Mouse (Mus musculus): ENCODE measurements around the gene Inpp5d.
"Not testable (repeated sequence)": the region's sequence is repeated elsewhere in the genome, so short reads cannot be mapped to it uniquely, and the experiment has no call there.

Inpp5d gene

DNA sequence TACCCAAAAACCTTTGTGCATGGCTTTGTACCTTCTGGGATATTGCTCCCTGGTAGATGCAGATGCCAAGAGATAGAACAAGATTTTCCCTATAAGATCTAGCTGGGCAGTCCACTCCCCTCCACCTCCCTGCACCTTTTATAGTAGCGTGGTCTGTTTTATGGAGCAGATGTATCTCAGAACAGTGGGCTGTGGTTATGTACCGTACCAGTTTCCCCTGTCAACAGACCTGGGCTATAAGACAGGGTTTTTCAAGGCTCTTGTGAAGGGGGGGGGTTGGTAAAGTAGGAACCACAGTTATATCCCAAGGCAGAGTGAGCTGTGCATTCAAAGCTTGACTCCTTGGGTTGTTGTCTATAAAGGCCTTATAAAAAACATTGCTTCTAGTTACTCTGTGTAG lies 38.4 kb downstream of the Inpp5d start:
- no peak for DNase-seq

DNA sequence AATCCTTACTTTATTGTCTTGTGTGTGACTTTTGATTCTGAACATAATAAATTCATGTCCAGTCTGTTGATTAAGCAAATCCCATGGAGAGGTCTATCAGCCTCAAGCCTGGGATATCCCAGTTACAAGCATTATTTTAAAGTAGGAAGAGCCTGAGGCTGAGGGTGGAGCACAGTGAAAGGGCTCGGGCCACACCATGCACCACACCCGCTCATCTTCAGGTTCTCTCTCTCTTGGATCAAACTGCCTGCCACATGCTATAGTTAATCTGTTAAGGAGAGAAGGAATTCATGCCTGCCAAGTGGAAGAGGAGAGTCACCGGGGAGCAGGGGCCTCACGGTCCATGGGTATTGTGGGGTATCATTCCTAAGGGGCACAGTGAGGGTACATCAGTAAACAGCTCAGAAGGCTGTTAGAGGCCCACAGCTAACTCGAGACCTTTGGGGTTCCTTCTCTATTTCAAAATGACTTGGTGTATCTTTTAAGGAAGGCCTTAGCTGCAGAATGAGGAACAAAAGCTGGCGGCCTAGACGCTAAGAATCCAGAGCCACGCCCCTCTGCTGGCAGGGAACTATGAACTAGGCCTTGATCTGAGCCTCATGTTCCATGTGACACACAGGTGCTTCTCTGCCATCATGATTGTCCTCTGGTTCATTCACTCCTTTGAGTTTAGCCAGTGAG lies 39.0 kb downstream of the Inpp5d start:
- DNase-seq: peak; percentile 49

DNA sequence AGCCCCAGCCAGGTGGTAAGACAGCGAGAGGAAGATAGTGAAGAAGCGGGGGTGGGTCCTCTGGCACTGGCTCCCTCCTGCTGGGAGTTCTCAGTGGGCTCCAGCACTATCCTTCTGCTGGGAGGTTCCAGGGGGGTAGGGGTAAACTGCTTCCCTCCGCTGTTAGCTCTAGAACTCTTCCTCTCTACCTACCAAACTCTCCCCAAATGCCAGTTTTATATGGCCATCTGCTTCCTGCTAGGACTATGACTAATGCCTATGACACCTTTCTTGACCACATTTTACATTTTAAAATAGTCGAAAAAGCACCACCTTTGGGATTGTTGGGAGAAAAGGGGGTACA lies 39.5 kb downstream of the Inpp5d start:
- DNase-seq: no peak

DNA sequence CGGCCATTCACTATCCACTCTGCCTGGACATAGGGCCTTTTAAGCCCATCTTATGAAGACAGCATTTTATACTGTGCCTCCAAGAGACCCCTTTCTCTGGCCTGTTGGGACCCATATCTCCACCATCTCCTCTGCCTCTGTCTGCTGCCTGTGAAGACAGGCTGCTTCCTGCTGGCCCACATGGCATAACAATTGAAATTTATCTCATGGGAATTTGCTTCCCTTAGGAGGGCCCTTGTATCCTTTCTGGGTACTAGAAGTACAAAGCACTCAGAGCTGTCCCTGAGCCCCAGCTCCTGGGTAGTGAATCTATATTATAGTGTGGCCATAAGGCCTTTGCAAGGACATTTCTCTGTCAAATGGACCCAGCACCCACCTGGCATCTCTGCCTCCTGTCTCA lies 40.6 kb downstream of the Inpp5d start:
- no peak for DNase-seq

DNA sequence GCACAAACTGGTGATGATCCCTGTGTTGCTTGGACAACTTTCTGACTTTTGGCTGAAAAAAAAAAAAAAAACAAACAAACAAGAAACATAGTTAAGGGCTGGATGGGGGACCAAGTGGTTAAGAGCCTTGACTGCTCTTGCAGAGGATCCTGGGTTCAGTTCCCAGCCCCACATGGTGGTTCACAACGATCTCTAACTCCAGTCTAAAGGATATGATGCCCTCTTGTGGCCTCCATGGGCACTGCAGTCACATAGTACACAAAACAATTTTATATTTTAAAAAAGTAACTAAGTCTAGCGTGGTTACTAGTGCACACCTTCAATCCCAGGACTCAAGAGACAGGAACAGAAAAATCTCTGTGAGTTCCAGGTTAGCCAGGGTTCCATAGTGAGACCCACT lies 43.9 kb downstream of the Inpp5d start:
- peak; percentile 27 for DNase-seq

DNA sequence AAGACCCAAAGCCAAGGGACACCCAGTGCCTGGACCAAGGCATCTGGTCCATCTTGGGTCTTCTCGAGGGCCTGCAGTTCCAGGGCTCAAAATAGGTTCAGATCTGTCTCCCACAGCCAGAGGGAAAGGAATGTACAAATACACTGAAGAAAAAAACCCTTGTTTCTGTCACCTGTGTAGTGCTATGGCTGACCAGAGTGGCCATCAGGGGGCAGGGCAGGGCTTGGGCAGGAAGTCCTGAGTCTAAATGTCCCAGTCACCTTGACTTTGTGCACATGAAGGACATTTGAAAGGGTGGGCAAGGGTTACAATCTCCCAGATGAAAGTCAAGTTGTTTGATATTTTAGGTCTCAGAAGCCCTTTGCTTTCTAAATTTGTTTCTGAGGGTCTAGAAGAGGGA lies 46.9 kb downstream of the Inpp5d start:
- DNase-seq: peak; percentile 25

- no peak for DNase-seq
These were observed 48.2 kb downstream of the Inpp5d start for GRCm38 (mm10) chr1:87668300-87668699.

- DNase-seq: no peak
These were observed 51.4 kb downstream of the Inpp5d start for GRCm38 (mm10) chr1:87671483-87671882.

- DNase-seq: no peak
These were observed 53.9 kb downstream of the Inpp5d start for GRCm38 (mm10) chr1:87673822-87674604.

GRCm38 (mm10) chr1:87676006-87676405 lies 55.9 kb downstream of the Inpp5d start:
- DNase-seq: no peak

DNA sequence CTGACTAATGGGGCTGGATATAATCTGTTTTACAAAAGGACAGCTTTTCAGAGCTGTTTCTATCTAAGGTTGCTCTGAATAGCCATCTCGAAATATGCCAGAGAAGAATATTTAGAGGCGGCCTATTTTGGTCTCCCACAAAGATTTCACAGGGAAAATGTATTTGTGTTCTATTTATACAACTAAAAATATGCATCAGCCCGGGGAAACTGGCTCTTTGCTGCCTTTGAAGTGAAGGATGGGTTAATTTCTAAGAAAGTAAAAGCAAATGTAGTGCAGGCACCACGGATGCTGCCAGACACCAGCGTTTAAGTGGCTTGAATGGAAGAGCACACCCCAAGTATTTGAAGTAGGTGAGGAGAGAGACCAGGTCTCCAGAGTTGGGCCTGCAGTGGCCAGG lies 59.0 kb downstream of the Inpp5d start:
- DNase-seq: no peak

DNA sequence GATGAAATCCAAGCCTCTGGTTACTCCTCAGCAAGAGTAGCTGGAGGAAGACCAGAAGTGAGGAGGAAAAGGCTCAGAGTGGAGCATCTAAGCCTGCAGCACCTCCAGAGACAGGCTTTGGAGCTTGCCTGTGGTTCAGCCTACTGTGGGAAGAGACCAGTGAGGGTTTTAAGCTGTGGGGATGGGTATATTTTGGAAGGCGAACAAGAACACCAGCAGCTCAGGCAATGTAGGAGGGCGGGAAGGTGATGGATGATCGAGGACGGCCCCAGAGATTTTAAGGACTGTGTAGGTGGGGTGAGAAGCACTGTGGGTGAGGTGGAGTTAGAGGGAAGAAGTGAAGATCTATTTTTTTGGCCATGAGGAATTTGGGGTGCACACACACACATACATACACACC lies 60.8 kb downstream of the Inpp5d start:
- DNase-seq: no peak

GRCm38 (mm10) chr1:87682473-87682872 lies 62.4 kb downstream of the Inpp5d start:
- DNase-seq: not testable (repeated sequence)

GRCm38 (mm10) chr1:87684071-87684470 lies 64.0 kb downstream of the Inpp5d start:
- DNase-seq: no peak

DNA sequence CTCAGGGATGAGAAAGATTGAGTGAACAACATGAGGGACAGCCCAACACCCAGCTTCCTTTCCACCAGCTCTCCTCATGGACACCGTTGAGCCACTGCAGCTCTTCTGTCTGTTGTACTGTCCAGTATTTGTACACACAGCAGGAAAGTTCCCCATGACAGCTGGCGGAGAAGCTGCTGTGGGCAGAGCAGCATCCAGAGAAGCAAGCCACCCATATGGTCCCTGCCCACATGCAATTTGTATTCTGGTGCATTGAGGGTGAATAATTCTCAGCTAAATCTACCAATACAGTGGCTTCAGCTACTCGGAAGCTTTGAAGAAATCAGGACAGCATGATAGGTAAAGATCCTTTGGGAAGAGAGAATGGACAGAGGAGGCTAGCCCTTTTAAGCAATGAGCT lies 64.7 kb downstream of the Inpp5d start:
- DNase-seq: no peak

- no peak for DNase-seq
These were observed 66.2 kb downstream of the Inpp5d start for GRCm38 (mm10) chr1:87686351-87686750.

- DNase-seq: no peak
These were observed 66.9 kb downstream of the Inpp5d start for GRCm38 (mm10) chr1:87687009-87687408.

GRCm38 (mm10) chr1:87689661-87690341 lies 69.7 kb downstream of the Inpp5d start:
- no peak for DNase-seq

DNA sequence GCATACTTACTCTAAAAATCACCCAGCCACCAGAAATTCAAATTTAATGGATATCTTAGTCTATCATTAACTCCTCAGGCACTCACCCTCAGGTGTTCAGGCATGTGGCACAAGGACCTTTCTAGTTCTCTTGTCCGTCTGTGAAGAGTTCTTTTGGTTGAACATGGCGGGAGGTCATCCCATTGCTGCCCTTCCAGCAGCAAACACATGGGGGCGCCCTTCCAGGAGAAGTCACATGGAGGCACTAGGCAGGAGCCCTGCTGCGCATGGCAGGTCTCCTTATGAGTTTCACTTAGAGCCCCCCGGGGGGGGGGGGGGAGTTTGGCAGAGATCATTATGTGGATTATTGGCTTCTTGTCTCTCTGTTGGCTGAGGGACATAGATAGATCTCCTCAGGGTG lies 76.2 kb downstream of the Inpp5d start:
- peak; percentile 79 for DNase-seq

- DNase-seq: no peak
These were observed 77.9 kb downstream of the Inpp5d start for GRCm38 (mm10) chr1:87698010-87698409.

- DNase-seq: no peak
These were observed 79.9 kb downstream of the Inpp5d start for GRCm38 (mm10) chr1:87699890-87700448.

DNA sequence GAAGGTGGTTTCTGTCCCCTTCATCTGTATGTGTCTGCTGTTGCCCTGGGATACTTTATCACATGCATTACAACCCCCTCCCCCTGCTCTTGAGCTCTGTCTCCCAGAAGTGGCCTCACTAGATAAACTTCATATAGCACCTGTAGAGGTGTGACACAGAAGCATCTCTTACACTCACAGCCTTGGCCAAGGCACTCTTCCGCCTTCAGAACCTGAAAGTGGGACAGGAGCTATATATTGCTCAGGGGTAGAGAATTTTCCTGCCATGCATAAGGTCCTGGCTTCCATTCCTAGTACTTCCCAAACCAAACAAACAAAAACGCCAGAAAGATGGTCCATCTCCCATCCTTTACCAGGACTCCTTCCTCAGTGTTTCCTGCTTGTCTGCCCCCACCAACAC lies 84.1 kb downstream of the Inpp5d start:
- no peak for DNase-seq

DNA sequence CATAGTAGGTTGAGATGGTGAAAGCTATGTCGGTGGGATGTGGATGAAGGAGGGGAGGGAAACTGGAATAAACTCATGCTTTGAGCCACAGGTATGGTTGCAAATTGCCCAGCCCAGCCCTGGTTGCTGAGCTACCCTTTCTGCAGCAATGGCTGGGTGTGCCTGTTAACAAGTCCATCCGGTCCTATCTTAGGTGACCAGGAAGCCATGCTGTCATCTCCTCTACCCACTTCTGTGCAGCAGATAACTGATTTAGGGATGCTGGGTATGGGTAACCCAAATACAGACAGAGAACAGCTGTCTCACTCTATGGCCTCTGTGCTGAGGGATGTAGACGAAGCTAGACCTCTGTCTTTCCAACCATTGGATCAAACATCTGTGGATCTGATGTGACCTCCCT lies 86.2 kb downstream of the Inpp5d start:
- peak; percentile 81 for DNase-seq

GRCm38 (mm10) chr1:87709020-87709419 lies 88.9 kb downstream of the Inpp5d start:
- no peak for DNase-seq

Data from liver (tissue).